ENCODE assay signal across 13 mouse cellular contexts in genomic region chr6:97441357-97441756, GRCm38 (mm10).
DNase-seq lines count a peak whose midpoint lies in the region; ATAC-seq and TF ChIP-seq lines count a peak whose summit lies in the region.
"Had no signal": no experiment of that assay in that cellular context is flagged by ENCODE, and none has a peak within 500 bp of the region (broad histone marks: within the 10 kb centered on the region; RNA-seq: fewer than 3 reads in every experiment).

No protein-coding gene starts in this region.

- intact Hi-C loops in heart, adult 2 months (cut with DNase I): loop anchor here (2.0 to 5.0 kb wide), 2 partner anchors 17 to 46 kb away; no protein-coding TSS in a partner anchor

- H3K4me3 ChIP-seq in heart, adult 2 months: no peak overlapping the region
- no peak overlapping the region for H3K4me3 ChIP-seq in heart, embryonic 11.5 days (ENCODE audit: low read depth, low read length)
- H3K4me3 ChIP-seq in neural tube, embryonic 15.5 days (replicated peaks): no peak overlapping the region
- H3K4me3 ChIP-seq: liver, embryonic 15.5 days had no signal

- no peak for TF ChIP-seq CTCF in heart, adult 2 months (IDR thresholded peaks at IDR 0.05)

- no peaks in the 10 kb centered on the region for H3K9me3 ChIP-seq in heart, embryonic 11.5 days (replicated peaks; ENCODE audit: control insufficient read depth, low read length)
- no peaks in the 10 kb centered on the region for H3K9me3 ChIP-seq in neural tube, embryonic 15.5 days (replicated peaks)
- H3K9me3 ChIP-seq: liver, embryonic 15.5 days had no signal

- 0 out of 2 replicates have a peak, but pooled peaks have one; percentile 35 for TF ChIP-seq EP300 in heart, adult 2 months (IDR thresholded peaks at IDR 0.05; ENCODE audit: insufficient read depth, low read depth, low read length)

- no peak overlapping the region for H3K4me2 ChIP-seq in heart, embryonic 11.5 days
- H3K4me2 ChIP-seq in neural tube, embryonic 15.5 days: no peak overlapping the region
- H3K4me2 ChIP-seq: liver, embryonic 15.5 days had no signal

- TF ChIP-seq POLR2A in heart, adult 2 months (IDR thresholded peaks at IDR 0.05; ENCODE audit: insufficient read depth, low read depth, low read length): no peak

- ATAC-seq in heart, embryonic 11.5 days (replicated peaks; ENCODE audit: insufficient number of reproducible peaks, low FRiP score, low TSS enrichment): no peak
- no peak for ATAC-seq in neural tube, embryonic 15.5 days (ENCODE audit: low FRiP score)
- ATAC-seq: midbrain, embryonic 16.5 days had no signal

- WGBS in heart, adult 2 months: 39% methylated on average over 7 of the region's 7 CpGs
- WGBS in heart, embryonic 11.5 days (ENCODE audit: insufficient replicate concordance): 64% methylated on average over 7 of the region's 7 CpGs
- WGBS in neural tube, embryonic 15.5 days: 52% methylated on average over 7 of the region's 7 CpGs

- DNase-seq in heart, adult 2 months: peak; percentile 66 to 74
- peak; percentile 19 for DNase-seq in retina, embryonic 14.5 days (ENCODE audit: low spot score)
- DNase-seq in retina, postnatal 1 day: no peak
- peak; percentile 69 for DNase-seq in heart, adult 8-10 months (ENCODE audit: low spot score)
- no peak for DNase-seq in cerebellum, postnatal 36 days
- no peak for DNase-seq in spleen, postnatal 10 days (ENCODE audit: low spot score in 2 of 2)
- DNase-seq: cerebellum, adult 9-10 months; kidney, adult 11 months; thymus, adult 18-20 months had no signal

- no peaks in the 10 kb centered on the region for H3K27me3 ChIP-seq in heart, adult 2 months (ENCODE audit: control insufficient read depth, insufficient read depth, low read length)
- H3K27me3 ChIP-seq in heart, embryonic 11.5 days (ENCODE audit: control insufficient read depth, insufficient read depth, low read length): no peaks in the 10 kb centered on the region
- no peaks in the 10 kb centered on the region for H3K27me3 ChIP-seq in neural tube, embryonic 15.5 days (replicated peaks)
- H3K27me3 ChIP-seq: liver, embryonic 15.5 days had no signal

- H3K79me2 ChIP-seq in heart, adult 2 months (replicated peaks; ENCODE audit: control insufficient read depth, insufficient read depth, low read length): no peaks in the 10 kb centered on the region

- peaks cover under 1% of the 10 kb centered on the region; the same call in 1 of the 2 replicates for H3K36me3 ChIP-seq in heart, adult 2 months (ENCODE audit: control insufficient read depth, insufficient read depth, low read length)
- no peaks in the 10 kb centered on the region for H3K36me3 ChIP-seq in heart, embryonic 11.5 days (ENCODE audit: control insufficient read depth, insufficient read depth, low read length)
- H3K36me3 ChIP-seq in neural tube, embryonic 15.5 days: no peaks in the 10 kb centered on the region
- H3K36me3 ChIP-seq: liver, embryonic 15.5 days had no signal

- H3K27ac ChIP-seq in heart, adult 2 months: peak overlapping the region; percentile 40
- no peak overlapping the region for H3K27ac ChIP-seq in heart, embryonic 11.5 days (ENCODE audit: low read depth, low read length)
- H3K27ac ChIP-seq in neural tube, embryonic 15.5 days (replicated peaks): no peak overlapping the region
- H3K27ac ChIP-seq: liver, embryonic 15.5 days had no signal

- H3K4me1 ChIP-seq in heart, adult 2 months (ENCODE audit: control insufficient read depth, insufficient read depth, low read length): peaks cover 27% of the 10 kb centered on the region
- H3K4me1 ChIP-seq in heart, embryonic 11.5 days (ENCODE audit: control insufficient read depth, insufficient read depth, low read length): peaks cover 5% of the 10 kb centered on the region; the same call in 1 of the 2 replicates
- H3K4me1 ChIP-seq in neural tube, embryonic 15.5 days: peaks cover 16% of the 10 kb centered on the region; the same call in 1 of the 2 replicates

- no peak overlapping the region for H3K9ac ChIP-seq in heart, adult 2 months (ENCODE audit: low read depth, low read length)
- H3K9ac ChIP-seq in heart, embryonic 11.5 days (ENCODE audit: low read depth, low read length): no peak overlapping the region
- H3K9ac ChIP-seq in neural tube, embryonic 15.5 days (replicated peaks): no peak overlapping the region
- H3K9ac ChIP-seq: liver, embryonic 15.5 days had no signal

Comparison
In these comparisons a context has a peak if more than half of its experiments do, and no peak if none do; other contexts are left out.
1. DNase-seq: peak in heart, adult 2 months (2 of 2), retina, embryonic 14.5 days (single experiment) and heart, adult 8-10 months (single experiment); none in retina, postnatal 1 day (single experiment), cerebellum, postnatal 36 days (0 of 2) and spleen, postnatal 10 days (0 of 2).